Mouse (Mus musculus): Measurements from ENCODE around the gene Ankrd28.
"Not testable (repeated sequence)": the region's sequence is repeated elsewhere in the genome, so short reads cannot be mapped to it uniquely, and the experiment has no call there.

The Ankrd28 gene

DNA sequence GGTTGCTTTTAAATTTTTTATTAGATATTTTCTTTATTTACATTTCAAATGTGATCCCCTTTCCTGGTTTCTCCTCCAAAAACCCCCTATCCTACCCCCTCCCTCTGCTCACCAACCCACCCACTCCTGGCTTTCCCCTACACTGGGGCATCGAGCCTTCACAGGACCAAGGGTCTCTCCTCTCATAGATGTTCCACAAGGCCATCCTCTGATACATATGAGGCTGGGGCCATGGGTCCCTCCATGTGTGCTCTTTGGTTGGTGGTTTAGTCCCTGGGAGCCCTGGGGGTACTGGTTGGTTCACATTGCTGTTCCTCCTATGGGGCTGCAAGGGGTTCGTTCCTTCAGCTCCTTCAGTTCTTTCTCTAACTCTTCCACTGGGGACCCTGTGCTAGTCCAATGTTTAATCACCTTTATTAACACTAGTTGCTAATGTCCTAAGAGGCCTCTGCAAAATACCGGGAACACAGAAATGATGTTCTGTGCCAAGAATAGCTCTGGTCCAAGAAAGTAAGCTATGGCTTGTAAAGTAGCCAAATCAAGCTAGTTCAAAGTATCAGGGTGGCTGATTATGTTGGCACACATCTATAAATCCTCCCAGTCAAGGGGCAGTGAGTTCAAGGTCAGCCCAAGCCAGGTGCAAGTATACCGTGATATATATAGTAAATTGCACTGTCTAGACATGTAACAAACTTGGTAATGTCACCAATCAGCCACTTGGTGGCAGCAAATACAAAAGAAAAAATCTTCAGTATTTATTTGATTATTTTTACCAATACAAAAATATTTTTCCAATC is 36.3 kb downstream of the Ankrd28 start:
- DNase-seq (ENCODE audit: low spot score in 2 of 2), result no peak

DNA sequence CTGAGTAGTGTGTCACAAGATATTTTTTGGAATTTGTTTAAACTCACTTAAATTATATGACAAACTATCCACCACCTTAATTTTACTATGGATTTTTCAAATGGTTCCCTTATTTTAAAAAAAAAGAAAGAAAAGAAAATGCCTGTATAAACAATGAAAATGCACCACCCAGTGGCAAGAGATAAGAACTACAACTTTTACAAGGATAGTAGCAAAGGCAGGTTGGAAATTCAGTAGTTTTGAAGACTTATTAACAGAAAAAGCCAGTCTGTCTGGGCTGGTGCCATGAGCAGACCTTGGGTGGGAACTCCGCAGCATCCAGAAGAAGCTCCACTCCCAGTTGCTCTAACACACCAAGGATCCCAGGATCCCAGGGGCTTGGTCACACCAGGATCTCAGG is 39.7 kb downstream of the Ankrd28 start:
- no peak for DNase-seq (ENCODE audit: low spot score in 2 of 2)

DNA sequence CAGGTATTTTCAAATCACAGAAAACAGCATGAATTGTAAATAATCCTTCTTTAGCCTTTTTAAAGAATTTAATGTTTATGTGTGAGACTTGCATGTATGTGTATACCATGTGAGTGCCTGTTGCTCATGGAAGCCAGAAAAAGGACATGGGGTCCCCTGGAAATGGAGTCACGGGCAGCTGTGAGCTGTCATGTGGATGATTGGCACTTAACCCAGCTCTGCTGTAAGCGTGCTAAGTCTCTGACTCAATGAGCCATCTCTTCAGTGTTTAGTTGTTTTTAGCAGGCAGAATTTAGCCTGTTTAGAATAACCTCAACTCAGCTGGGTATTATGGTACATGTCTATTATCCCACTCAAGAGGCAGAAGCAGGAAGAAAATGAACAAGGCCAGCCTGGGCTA is 43.5 kb downstream of the Ankrd28 start:
- DNase-seq (ENCODE audit: low spot score in 2 of 2), result no peak

DNA sequence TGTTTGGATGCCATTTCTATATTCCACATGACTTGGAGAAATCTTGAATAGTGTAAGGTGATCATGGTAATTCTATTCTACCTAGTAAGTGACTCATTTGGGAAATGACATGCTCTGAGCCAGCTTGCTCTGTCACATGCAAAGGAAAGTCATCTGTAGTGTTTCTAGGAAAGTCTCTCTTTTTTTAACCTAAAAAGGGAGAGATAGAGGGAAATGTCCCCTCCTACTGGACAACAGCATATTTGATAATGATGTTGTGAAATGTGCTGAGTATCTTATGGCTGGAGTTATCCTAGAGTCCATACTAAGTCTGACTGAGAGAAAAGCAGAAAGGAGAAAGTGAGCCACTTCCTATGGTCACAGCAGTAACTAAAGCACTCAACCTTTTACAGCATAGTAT is 44.8 kb downstream of the Ankrd28 start:
- no peak for DNase-seq (ENCODE audit: low spot score in 2 of 2)

DNA sequence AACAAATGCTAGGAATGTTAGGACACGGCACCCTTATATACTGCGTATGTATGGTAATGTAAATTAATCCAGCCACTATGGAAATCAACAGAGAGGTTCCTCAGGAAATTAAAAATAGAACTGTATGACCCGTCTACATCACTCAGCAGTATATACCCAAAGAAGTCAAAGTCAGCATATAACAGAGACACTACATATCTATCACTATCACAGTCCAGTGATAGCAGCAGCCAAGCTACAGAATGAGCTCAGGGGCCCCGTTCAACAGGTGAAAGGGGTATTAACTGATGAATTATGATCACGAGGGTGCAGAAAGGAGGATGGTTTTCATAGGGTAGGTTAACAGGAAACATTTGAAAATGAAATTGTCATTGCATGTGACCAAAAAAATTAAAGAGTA is 45.5 kb downstream of the Ankrd28 start:
- DNase-seq (ENCODE audit: low spot score in 2 of 2), result no peak

DNA sequence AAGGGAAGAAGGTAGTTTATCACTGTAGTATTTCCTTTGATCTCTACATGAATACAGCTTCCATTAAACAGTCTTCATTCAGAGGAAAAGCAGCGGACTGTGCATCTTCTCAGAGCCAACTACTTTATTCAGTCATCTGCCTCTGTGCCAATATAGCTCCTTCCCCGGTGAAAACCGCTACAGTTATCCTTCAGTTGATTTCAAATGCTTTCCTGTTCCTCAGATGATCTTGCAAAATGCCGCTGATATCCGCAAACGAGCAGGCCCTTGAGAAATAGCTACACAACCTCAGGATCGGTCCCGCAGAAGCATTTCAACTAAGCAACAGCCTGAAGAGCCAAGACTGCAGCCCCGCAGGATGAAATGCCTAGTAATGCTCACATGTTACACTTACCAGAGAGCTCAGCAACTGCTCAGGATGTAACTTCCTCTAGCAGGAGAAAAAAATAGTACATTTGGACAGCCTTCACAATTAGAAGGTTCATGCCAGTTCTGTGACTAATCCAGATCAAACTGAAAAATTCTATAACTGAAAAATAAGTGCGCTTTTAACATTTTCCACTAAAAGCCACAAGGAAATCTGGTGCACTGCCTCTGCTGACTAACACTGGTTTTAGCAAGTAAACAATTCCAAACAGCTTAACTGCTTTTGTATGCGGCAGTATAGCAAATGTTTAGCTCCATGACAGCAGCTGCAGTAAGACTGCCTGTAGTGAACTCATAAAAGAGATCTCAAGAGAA is 49.0 kb downstream of the Ankrd28 start:
- peak in 1 of 2 experiments; percentile 20 for DNase-seq (ENCODE audit: low spot score in 2 of 2)

DNA sequence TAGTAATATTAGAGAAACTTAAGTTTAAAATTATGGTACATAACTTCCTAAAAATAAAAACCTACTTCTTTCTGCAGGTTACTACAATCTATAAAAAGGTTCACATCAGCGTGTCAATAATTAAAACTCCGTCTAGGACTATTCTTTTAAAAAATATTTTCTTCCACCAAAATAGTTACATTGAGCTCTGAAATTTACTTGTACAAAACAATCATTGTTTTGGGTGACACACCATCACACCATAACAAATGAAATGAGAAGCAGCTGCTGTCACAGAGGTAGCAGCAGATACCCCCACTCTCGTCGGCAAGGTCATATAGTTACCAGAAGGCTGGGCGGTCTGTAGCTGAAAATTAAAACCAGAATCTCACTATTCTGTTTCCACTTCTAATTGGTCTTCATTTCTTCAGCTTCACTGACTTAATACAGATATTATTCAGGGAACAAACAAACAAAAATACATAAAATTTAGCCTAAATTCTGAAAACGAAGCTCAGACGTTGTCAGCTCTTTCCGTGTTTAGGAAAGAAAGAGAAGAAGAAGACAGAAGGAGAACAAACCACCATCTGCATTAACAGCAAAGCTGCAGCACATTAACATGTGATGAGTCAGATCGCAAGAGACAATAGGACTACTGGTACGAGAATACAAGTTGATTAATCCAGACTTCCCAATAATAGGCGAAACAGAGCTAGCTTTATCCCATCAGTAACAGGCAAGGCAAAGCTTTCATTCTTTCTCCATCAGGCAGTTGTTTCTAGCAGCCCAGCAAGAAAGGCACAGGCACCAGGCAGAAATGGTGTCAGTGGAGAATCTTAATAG is 49.8 kb downstream of the Ankrd28 start:
- no peak for DNase-seq (ENCODE audit: low spot score in 2 of 2)

DNA sequence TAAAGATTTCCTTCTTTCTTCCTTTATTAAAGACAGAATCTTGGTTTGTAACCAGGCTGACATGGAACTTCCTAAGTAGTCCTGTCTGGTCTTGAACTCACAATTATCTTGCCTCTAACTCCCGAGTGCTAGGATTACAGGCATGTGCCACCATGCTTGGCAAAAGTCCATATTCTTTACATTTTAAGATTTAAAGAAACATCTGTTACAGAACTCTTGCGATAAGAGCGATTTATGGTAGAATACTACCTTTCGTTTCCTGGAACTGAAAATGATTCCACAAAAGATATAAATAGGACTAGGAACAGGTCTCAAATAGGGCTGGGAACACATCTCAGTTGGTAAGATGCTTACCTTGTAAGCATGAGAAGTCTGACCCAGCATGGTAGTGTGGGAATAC is 56.9 kb downstream of the Ankrd28 start:
- no peak for DNase-seq (ENCODE audit: low spot score in 2 of 2)

DNA sequence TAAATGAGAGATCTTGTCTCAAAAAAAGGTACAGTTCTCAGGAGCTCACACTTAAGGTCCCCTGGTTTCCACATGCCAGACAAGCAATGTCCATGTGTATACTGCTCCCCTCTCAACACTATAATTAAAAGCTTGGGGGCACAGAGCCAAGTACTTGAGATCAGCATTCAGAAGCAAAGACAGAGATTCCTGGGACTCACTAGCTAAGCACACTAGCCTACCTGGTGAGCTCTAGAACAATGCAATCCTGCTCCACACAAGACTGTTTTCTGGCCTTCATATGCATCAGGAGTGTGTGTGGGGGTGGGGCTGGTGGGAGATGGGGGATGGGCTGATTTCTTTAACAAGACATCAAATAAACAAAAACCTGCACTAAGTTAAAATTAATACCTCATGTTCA is 58.2 kb downstream of the Ankrd28 start:
- no peak for DNase-seq (ENCODE audit: low spot score in 2 of 2)

DNA sequence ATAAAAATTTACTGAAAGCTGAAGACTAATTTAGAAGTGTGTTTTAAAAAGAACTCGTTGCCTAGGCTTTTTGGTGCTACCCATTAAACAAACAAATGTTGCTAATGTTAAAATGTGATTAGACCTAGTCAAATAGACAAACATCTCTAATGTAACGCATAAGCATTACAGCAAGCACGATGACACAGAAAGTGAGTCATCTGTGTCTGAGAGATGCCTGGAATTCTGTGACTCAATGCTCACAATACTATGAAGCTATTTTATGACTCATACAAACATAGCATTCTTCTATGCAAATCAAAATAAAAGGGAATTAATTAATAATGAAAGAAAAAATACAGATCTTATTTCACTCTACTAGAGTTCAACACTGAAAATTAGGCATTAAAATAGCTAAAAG is 61.9 kb downstream of the Ankrd28 start:
- no peak for DNase-seq (ENCODE audit: low spot score in 2 of 2)

DNA sequence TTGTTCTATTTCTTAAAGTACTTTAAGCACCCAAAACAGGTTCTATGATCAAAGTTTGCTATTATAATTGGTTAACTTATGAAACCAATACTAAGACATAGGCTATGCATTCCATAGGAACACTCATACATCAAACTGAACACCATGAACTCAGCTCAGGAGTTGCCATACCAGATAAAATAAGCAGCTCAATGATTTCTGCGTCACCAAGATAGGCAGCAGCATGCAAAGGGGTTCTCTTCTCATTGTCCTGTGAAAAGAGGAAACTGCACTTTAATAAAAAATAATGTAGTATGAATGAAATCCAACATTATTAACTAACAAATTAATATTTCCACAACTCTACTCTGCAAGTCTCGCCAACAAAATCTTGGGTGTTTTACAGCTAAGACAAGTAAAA is 66.4 kb downstream of the Ankrd28 start:
- no peak for DNase-seq (ENCODE audit: low spot score in 2 of 2)

DNA sequence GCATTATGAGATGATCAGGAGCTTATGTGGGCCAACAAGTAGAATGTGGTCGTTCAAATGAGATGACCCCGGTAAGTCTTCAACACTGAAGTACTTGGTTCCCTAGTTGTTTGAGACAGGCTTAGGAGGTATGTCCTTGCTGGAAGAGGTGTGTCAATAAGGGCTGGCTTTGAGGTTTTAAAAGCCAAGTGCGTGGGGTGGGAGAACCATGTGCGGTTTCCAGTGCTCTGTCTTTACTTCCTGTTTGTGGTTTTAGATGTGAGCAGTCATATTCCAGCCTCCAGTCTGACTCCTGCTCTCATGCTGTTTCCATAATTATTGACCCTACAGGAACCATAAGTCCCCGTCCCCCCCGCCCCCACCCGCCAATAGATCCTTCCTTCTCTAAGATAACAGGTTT is 68.7 kb downstream of the Ankrd28 start:
- DNase-seq (ENCODE audit: low spot score in 2 of 2), result no peak

DNA sequence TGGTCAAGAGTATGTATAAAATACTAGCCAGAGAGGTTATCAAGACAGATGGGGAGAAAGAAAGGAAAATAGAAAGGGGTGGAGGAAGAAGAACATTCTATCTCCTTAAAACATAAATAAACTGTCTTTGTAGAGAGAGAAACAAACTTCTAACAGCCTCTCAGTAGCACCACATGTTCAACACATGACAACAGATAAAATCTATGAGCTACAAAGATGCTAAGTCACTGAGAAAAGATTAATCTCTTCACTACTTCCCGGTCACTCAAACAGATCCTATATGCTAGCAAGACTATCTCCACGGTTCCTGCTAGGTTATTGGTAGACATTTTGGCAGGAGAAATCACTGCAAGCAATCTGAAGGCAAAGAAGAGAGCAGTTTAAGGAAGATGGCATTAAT is 71.3 kb downstream of the Ankrd28 start:
- no peak for DNase-seq (ENCODE audit: low spot score in 2 of 2)

DNA sequence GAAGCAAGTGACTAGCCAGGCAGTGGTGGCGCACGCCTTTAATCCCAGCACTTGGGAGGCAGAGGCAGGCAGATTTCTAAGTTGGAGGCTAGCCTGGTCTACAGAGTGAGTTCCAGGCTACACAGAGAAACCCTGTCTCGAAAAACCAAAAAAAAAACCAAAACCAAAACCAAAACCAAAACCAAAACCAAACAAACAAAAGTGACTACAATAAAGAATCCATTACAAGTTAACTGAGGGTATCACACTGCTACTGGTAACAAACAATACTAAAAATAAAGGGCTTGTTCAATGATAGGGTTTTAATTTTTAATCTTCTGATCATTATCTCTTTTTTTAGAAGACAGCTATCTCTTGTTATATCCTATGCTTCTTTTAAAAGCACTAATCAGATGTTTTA is 72.0 kb downstream of the Ankrd28 start:
- DNase-seq (ENCODE audit: low spot score in 2 of 2), result not testable (repeated sequence)

DNA sequence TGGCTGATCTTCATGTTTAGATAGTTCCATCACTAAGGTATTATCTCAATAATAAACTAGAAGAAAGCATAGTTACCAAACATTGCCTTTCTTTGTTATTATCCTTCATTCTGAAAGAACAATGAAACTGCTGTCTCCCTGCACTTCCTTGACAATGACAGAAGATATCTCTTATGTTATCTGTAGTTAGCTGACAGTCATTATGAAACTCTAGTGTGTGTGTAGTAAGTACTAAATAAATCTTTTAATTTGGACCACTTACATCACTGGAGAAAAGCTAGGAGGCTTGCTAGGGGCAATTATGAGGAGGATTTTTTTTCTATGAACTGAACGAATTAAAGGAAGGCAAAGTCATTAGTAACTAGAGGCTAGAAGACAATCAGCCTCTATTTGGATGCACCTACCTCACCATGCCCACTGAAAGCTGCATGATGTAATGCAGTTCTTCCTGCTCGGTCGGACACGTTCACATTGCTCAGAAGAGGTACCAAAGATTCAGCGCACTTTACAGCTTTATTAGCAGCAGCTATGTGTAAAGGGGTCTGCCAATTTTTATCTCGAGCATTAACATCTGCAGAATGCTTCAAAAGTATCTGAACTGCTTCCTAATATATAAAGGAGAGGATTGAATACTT is 82.1 kb downstream of the Ankrd28 start:
- no peak for DNase-seq (ENCODE audit: low spot score in 2 of 2)

DNA sequence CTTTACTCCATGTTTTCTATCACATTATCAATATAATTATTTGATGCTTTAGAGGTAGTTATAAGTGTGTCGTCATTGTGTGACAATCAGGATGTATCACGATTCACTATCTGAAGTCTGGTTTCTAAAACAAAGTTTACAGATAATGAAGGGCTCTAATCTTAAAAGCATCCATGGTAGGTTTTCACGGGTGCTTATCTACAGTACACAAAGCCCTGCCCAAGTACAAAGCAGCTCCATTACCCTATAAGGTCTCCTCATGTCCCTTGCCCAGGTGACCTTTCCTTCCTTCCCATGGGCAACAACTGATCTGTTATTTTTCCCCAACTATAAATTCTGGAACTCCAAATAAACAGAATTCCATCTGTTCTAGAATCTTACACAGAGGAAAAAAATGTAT is 87.9 kb downstream of the Ankrd28 start:
- no peak for DNase-seq (ENCODE audit: low spot score in 2 of 2)

DNA sequence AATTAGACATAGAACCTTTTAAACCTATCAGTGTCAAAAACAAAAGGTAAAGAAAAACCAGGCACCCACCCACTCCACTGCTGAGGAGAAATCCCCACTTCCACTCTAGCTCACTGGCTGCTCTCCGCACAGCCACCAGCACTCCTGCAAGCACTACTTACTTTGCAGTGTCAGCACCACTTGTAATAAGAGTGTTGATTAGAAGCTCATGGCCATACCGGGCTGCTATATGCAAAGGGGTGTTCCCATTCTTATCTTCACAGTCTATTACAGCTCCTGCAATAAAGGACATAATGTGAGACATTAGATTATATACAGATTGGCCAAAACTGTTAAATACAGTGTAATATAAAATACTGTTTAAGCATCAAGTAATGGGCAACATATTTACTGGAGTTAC is 95.6 kb downstream of the Ankrd28 start:
- DNase-seq (ENCODE audit: low spot score in 2 of 2), result no peak

DNA sequence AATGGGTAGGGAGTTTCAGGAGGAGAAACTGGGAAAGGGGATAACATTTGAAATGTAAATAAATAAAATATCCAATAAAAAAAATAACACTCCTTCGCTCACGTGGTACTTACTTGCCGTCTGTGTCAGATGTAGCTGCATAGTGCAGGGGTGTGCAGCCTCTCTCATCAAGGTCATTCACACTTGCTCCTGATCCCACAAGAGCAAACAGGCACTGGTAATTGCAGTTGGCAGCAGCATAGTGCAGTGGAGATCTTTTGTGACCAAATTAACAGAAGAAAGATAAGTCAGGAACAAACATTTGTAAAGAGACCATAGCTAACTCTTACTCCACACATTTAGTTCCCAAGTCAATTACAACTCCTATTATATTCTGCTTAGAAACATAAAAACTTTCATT is 102.9 kb downstream of the Ankrd28 start:
- no peak for DNase-seq (ENCODE audit: low spot score in 2 of 2)

DNA sequence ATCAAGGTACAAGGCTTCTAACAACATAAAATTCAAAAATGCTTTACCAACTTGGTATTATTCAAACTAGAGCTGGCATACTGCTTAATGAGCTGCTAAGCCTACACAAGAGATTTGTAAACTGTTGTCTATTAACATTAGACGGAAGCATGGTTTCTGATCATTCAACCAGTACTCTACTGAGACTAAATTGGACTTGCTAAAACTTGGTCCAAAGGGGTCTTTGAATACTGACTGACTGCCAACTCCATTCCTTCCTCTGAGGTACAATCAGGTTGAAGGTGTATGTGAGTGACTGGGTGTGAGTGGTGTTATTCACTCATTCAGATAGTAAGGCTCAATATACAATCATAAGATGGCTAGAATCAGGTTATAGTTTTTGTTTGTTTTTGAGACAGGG is 107.7 kb downstream of the Ankrd28 start:
- DNase-seq (ENCODE audit: low spot score in 2 of 2), result no peak

DNA sequence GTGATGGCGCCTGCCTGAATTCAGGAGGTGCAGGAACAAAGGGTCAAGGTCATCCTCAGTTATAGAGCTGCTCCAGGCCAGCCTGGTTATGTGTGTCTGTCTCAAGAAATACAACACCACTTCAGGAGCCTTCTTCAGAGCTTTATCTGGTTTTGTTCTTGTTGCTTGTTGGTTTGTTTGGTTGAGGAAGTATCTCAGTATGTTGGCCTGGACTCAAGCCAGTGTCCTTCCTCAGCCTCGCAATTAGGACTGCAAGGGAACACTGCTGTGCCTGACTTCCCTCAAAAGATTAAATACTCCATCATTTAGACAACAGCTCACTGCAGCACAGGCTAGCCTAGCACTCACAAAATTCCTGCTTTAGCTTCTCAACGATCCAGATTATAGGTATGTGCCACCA is 109.2 kb downstream of the Ankrd28 start:
- DNase-seq (ENCODE audit: low spot score in 2 of 2), result no peak

DNA sequence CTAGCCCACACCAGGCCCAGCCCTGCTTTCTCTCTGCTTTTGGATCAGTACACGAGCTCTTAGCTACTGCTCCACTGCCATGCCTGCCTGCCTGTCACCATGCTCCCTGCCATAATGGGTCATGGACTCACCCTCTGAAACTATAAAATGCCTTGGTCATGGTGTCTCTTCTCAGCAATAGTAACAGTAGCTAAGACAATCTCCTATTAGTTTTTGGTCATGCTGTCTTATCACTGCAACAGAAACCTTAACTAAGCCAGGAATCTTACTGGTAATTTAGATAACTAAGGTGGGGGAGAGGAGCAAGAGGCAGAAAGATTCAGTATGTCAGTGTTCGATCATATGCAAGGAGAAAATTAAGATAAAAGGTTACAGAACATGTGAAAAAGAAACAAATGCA is 112.1 kb downstream of the Ankrd28 start:
- no peak for DNase-seq (ENCODE audit: low spot score in 2 of 2)

DNA sequence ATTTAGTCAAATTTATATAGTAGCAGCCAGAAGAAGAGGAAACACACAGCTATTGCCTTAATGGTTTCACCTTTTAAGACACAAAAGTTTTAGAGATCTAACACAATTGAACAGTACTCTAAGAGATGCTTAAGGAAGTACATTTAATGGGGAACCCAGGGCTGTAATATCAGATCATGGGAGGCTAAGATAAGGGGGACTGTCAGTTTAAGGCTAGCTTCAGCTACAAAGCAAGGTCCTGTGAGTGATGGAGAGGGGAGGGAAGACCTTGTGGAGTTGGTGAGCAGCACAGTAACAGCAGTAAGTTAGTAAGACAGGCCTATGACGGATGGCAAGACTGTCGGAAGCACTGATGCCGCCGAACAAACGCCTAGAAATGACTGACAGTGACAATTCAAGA is 113.1 kb downstream of the Ankrd28 start:
- no peak for DNase-seq (ENCODE audit: low spot score in 2 of 2)
